Mouse (Mus musculus) activated CD4-positive, CD25-positive, alpha-beta regulatory T cell, adult 4 months (primary cell): Measurements from ENCODE around the gene Tex28. TPM values are rescaled to one million over a fixed set of nuclear protein-coding genes. Genes with fewer than 3 reads are reported as not detected.
"Not testable (repeated sequence)": the region's sequence is repeated elsewhere in the genome, so short reads cannot be mapped to it uniquely, and the experiment has no call there.

Experiments used
- ATAC-seq: one replicate; pipeline ENCODE4 v1.8.0; 2017
- polyA plus RNA-seq, 2 experiments: library from polyadenylated mRNA; unstranded; fragments of 100-300 nt; shearing (Covaris generic); gene quantifications; one replicate each; pipeline ENCODE4 v1.2.1; 2017

Gene Tex28
- not detected for polyA plus RNA-seq

- no peak for ATAC-seq
These were observed at the start of gene Tex28 for GRCm38 (mm10) chrX:74167738-74168137. Gene Tex28, minus strand, starts transcription at chrX:74167838.

GRCm38 (mm10) chrX:74203556-74203955 is 35.9 kb upstream of the Tex28 start:
- ATAC-seq: no peak

DNA sequence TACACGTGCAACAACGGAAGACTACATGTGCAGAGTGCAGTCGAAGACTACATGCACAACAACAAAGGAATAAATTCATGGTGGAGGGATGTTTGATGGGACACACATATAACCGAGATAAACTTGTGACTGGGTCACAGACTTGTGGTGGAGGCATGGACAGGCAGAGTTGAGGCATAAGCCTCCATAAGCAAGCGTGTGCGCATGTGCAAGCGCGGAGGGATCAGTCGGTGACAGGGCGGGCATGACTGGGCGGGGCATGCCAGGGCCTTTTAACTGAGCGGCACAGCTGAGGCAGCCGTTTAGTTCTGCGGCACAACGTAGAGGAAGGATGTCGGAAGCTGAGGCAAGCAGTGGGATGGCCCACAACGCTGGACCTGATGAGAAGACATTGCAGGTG is 9.3 kb upstream of the Tex28 start, which contains the start of gene Tktl1:
Gene Tktl1 (plus strand): TSS at position 301 of the 400 bp plus-strand sequence.
- no peak for ATAC-seq

DNA sequence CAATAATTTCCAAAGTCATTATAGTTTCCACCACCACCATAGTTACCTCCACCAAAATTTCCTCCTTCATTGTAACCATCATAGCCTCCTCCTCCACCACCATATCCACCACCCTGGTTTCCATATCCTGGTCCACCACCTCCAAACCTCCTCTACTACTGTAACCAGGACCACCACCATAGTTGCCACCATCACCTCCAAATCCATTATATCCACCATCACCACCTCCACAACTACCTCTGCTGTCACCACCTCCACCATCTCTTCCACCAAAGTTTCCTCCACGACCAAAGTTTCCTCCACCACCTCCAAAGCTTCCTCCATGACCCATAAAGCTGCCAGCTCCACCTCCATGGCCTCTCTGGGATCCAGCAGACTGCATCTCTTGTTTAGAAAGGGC is 32.4 kb downstream of the Tex28 start, which contains the start of gene Mecp2:
Gene Mecp2 (minus strand): TSS at position 101 of the 400 bp plus-strand sequence.
- ATAC-seq: not testable (repeated sequence)

- ATAC-seq: no peak
These were observed 40.5 kb downstream of the Tex28 start, which contains the start of gene Opn1mw for GRCm38 (mm10) chrX:74127164-74127563. Gene Opn1mw, plus strand, starts transcription at chrX:74127464.

DNA sequence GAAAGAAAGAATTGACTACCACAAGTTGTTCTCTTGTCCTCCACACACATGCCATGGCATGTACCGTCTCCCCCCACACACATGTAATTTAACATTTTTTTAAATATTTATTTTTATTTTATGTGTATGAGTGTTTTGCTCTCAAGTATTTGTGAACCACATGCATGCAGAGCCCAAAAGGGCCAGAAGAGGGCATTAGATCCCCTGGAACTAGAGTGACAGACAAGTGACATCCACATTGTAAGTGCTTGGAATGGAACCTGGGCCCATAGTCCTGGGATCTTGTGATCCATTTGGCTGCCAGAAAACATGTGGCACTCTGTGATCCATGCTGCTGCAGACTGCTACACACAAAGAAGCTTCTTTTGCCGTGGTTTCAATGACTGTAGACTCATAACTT is 42.7 kb downstream of the Tex28 start:
- no peak for ATAC-seq

- ATAC-seq: peak; percentile 91
These were observed 52.1 kb downstream of the Tex28 start for GRCm38 (mm10) chrX:74115511-74115910.

DNA sequence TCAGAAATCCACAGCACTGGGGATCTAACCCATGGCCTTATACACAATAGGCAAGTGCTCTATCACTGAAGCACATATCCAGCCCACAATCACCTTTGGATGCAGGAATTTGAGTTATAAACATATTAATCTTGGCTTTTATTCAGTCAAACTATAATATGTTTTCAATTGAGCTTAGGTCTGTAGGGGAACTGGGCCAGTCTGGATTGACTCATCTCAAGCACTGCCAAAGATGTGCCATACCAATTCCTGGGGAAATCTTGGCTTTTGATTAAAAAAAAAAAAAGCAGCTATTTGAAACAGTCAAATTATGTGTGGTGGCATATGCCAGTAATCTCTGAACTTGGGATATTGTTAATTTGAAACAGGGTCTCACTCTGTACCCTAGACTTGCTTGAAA is 53.6 kb downstream of the Tex28 start:
- no peak for ATAC-seq

GRCm38 (mm10) chrX:74108747-74109146 is 58.9 kb downstream of the Tex28 start:
- ATAC-seq: no peak

DNA sequence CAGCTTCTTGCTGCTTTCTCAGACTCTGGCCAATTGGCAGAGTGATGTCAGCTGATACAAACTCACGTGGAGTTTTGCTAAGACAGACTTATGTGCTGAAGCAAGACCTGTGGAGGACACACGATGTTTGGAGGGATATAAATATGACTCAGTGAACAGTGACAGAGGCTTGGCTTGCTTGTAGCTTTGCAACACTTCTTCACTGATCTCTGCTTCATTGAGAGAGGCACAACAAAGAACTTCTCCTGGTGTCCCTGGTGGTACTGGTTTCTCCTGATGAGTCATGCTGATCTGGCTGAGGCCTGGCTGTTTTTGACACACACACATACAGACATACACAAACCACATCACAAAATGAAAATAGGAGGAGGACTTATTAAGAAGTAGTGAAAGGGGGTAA is 61.7 kb downstream of the Tex28 start:
- no peak for ATAC-seq

DNA sequence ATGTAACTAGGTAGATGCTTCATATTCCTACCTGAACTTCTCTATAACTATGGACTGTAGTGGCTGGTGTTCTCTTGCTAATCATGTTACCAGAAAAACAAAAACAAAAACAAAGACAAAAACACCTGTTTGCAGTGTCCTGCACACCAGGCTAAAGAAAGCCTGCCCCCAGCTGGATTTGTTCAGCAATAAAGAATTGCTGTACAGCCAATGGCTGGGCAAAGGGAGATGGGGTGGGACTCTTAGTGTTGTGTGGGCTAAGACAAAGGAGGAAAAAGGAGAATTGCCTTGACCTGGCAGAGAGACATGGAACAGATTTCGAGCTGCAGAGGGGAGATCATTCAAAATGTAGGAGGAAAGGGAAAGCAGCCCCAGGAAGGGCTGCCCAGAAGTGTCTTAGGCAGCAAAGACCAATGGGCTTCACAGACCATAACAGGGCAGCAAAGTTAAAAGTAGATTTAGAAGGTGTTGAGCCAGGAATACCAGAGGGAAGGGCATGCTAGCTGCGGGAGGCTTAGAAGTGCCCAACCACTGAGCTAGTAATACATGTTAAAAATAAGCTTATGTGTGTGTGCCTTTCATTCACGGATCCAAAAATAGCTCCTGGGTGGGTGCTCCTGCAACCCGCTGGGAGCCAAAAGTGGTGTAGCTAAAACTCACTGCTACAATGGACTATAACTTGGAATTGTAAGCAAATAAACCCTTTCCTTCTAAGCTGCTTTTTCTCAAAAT is 64.0 kb downstream of the Tex28 start:
- ATAC-seq: no peak

Other genes starting within 250 kb of the Tex28 start
- 100 to 1,000 TPM; 116 to 144 TPM for gene Arhgap4, start 246.0 kb downstream of the Tex28 start, polyA plus RNA-seq
- 100 to 1,000 TPM; 185 to 192 TPM for gene Naa10, start 245.9 kb downstream of the Tex28 start, polyA plus RNA-seq
- 1 to 10 TPM; 5.2 to 5.8 TPM for gene Renbp, start 237.0 kb downstream of the Tex28 start, polyA plus RNA-seq
- 10 to 100 TPM; 26.8 to 36.6 TPM for gene Hcfc1, start 201.5 kb downstream of the Tex28 start, polyA plus RNA-seq
- gene Irak1, start 143.9 kb downstream of the Tex28 start, polyA plus RNA-seq: 10 to 100 TPM; 22.5 to 26.5 TPM
- not detected for gene Opn1mw, start 40.4 kb downstream of the Tex28 start, polyA plus RNA-seq
- gene Mecp2, start 32.5 kb downstream of the Tex28 start, polyA plus RNA-seq: 10 to 100 TPM; 16.3 to 18.2 TPM
- 1 to 10 TPM; 2.6 to 4.5 TPM for gene Tktl1, start 9.4 kb upstream of the Tex28 start, polyA plus RNA-seq
- 100 to 1,000 TPM; 202 to 298 TPM for gene Flna, start 82.0 kb upstream of the Tex28 start, polyA plus RNA-seq
- 10 to 100 TPM; 47.0 to 48.0 TPM for gene Emd, start 86.8 kb upstream of the Tex28 start, polyA plus RNA-seq
- 1,000 to 10,000 TPM in 1 of 2 experiments, 100 to 1,000 TPM in 1; 640 to 1,689 TPM for gene Rpl10, start 103.0 kb upstream of the Tex28 start, polyA plus RNA-seq
- 10 to 100 TPM; 42.1 to 51.3 TPM for gene Taz, start 114.1 kb upstream of the Tex28 start, polyA plus RNA-seq
- 10 to 100 TPM; 16.6 to 18.5 TPM for gene Dnase1l1, start 114.5 kb upstream of the Tex28 start, polyA plus RNA-seq
- gene Atp6ap1, start 129.3 kb upstream of the Tex28 start, polyA plus RNA-seq: 100 to 1,000 TPM; 139 to 153 TPM
- 100 to 1,000 TPM; 176 to 227 TPM for gene Gdi1, start 137.2 kb upstream of the Tex28 start, polyA plus RNA-seq
- 10 to 100 TPM; 63.2 to 71.0 TPM for gene Fam50a, start 145.2 kb upstream of the Tex28 start, polyA plus RNA-seq
- gene Plxna3, start 161.2 kb upstream of the Tex28 start, polyA plus RNA-seq: 1 to 10 TPM in 1 of 2 experiments, under 1 TPM in 1; 0.74 to 2.5 TPM
- 10 to 100 TPM; 70.4 to 87.6 TPM for gene Lage3, start 185.8 kb upstream of the Tex28 start, polyA plus RNA-seq
- 10 to 100 TPM; 57.4 to 70.9 TPM for gene Ubl4a, start 205.4 kb upstream of the Tex28 start, polyA plus RNA-seq
- gene Slc10a3, start 205.5 kb upstream of the Tex28 start, polyA plus RNA-seq: 10 to 100 TPM; 22.4 to 34.2 TPM
- 10 to 100 TPM; 17.6 to 27.2 TPM for gene Fam3a, start 225.4 kb upstream of the Tex28 start, polyA plus RNA-seq
- 10 to 100 TPM; 35.4 to 38.5 TPM for gene Ikbkg, start 225.5 kb upstream of the Tex28 start, polyA plus RNA-seq